Mouse (Mus musculus) induced T-regulatory cell, adult 2 months (primary cell): Measurements from ENCODE around the gene Sdhaf2.
A peak's percentile ranks its signal among the peaks of the same experiment; 100 is the strongest.

Source experiments
- DNase-seq: peaks from one replicate; pipeline ENCODE4 v3.0.0-alpha.2; 2012; ENCODE audit warnings: low read depth

Sdhaf2 gene

GRCm38 (mm10) chr19:10525910-10526309 is at the start of gene Sdhaf2:
TSS of gene Sdhaf2 (minus strand) at chr19:10526142.
- peak; percentile 86 for DNase-seq

- no peak for DNase-seq
Observed at GRCm38 (mm10) chr19:10569627-10570026, 43.7 kb upstream of the Sdhaf2 start.

GRCm38 (mm10) chr19:10565217-10565616 is 39.3 kb upstream of the Sdhaf2 start:
- DNase-seq, result no peak

DNA sequence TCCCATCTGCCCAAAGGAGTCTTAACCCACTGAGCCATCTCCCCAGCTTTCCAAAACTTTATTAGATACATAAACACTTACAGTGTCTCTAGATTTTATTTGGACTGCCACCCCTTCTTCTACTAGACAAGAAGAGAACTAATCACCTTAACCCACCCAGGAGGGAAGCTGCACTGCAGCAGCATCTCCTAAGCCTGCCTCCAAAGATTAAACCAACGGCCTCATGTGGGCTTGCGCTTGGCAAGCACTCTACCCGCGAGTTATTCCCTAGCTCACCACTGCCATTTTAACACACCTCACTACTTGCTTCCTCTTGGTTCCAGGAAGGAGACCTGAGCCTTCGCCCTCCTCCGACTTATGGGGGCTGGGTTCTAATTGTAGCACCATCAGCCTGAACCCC is 38.3 kb upstream of the Sdhaf2 start:
- DNase-seq, result no peak

DNA sequence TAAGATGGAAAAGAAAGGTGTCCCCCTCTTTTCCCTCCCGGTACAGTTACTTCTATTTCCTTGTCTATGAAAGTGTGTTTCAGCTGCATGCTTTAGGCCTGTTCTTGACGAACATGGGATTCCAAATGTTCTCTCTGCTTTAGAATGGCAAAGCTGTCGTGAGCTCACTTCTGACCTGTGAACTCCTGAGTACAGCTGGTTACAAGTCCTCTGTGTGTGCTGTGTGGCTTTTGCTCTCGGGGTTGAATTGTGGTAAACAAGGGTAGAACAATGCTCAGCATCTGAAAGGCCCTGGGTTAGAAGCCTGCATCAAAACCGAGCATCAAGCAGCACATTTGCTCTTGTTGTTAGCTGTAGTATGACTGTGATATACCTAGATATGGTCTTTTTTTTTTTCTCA is 36.4 kb upstream of the Sdhaf2 start:
- DNase-seq, result no peak

GRCm38 (mm10) chr19:10561558-10562314 is 35.8 kb upstream of the Sdhaf2 start:
- no peak for DNase-seq

DNA sequence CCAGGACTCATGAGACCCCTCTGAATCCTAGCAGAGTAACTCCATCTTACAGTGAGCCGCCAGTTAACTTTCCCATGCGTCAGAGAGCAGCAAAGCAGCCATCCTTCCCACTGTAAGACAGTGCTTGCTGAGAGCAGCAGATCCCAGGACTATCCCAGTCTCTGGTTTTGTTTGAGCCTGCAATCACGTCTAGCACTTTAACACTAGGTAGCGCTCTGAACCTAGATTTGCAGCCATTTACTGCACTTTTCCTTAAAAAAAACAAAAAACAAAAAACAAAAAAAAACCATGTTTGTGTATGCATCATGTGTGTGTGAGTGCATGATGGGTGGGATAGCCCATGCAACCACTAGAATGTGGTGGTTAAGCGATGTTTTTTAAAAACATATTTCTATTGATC is 34.2 kb upstream of the Sdhaf2 start:
- DNase-seq, result no peak

DNA sequence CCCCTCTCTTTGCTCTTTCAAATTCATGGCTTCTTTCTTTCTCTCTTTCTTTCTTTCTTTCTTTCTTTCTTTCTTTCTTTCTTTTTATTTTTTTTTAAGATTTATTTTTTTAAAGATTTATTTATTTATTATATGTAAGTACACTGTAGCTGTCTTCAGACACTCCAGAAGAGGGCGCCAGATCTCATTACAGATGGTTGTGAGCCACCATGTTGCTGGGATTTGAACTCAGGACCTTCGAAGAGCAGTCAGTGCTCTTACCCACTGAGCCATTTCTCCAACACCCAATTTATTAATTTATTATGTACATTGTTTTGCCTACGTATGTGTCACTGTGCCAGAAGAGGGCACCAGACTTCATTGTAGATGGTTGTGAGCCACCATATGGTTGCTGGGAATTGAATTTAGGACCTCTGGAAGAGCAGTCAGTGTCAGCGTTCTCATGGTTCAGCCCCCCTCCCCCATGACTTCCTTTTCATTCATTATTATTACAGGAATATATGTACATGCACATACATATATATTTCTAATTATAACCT is 32.0 kb upstream of the Sdhaf2 start:
- peak; percentile 30 for DNase-seq

- no peak for DNase-seq
Observed at GRCm38 (mm10) chr19:10557430-10557829, 31.5 kb upstream of the Sdhaf2 start.

- DNase-seq, result peak; percentile 16
Observed at GRCm38 (mm10) chr19:10557001-10557400, 31.1 kb upstream of the Sdhaf2 start.

GRCm38 (mm10) chr19:10555624-10556510 is 29.9 kb upstream of the Sdhaf2 start, which contains the start of gene Tmem216:
TSS of gene Tmem216 (minus strand) at chr19:10556238.
- DNase-seq, result peak; percentile 86

DNA sequence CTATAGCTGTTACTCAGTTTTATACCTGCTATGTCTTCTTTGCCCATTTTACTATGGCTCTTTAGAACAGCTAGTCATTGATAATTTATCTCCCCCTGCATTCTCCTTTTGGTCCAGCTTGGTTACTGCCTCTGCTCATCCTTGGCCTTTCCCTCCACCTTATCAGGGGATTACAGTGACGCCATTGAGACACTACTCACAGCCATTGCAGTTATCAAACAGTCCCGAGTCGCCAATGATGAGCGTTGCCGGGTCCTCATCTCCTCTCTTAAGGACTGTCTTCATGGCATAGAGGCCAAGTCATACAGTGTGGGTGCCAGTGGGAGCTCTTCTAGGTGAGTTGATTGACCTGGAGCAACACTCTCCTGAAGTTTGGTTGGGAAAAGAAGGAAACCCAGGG is 13.5 kb upstream of the Sdhaf2 start:
- no peak for DNase-seq

DNA sequence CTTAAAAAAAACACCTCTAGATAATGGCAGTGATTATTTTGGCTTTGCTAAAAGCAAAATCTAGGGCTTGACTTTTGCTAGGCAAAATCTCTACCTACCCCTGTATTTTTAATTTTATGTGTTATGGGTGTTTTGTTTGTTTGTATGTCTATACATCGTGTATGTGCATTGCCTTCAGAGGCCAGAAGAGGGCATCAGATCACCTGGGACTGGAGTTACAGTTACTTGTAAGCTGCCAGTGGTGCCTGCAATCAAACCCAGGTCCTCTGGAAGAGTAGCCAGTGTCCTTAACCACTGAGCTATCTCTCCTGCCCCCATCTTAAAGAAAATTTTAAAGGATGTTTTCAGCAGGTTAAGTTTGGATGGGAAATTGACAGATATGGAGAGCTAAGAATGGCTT is 4.1 kb upstream of the Sdhaf2 start:
- DNase-seq, result peak; percentile 41

- peak; percentile 96 for DNase-seq
Observed at GRCm38 (mm10) chr19:10525106-10525901, 638 bp downstream of the Sdhaf2 start, which contains the start of gene Cpsf7. TSS of gene Cpsf7 (plus strand) at chr19:10525266.

DNA sequence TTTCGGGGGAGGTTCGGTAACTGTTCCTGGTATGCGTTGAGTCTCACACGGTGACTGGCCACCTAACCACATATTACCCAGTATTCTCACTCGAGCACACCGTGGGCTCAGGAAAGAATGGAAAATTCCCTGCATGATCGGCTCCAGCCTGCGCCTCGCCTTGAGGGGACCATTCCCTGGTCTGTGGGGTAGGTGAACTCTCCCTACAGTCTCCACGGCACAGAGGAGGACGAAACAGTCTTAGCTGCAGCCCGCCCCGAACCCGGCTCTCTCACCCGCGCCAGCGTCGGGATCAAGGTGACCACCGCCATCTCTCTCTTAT is 1.2 kb downstream of the Sdhaf2 start:
- no peak for DNase-seq

- DNase-seq, result peak; percentile 40
Observed at GRCm38 (mm10) chr19:10523483-10524080, 2.4 kb downstream of the Sdhaf2 start.

GRCm38 (mm10) chr19:10521926-10522325 is 4.0 kb downstream of the Sdhaf2 start:
- DNase-seq, result no peak

DNA sequence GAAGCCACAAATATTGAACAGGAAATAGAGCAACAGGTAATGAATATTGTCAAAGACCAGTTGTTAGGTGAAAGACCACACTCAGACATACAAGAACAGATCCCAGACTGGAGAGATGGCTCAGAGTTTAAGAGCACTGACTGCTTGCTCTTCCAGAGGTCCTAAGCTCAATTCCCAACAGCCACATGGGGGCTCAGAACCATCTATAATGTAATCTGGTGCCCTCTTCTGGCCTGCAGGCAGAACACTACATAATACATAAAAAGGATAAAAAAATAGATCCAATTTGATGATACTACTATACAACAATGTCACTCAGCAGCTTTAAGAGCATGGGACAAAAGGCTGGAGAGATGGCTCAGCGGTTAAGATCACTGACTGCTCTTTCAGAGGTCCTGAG is 5.6 kb downstream of the Sdhaf2 start:
- peak; percentile 57 for DNase-seq

- DNase-seq, result no peak
Observed at GRCm38 (mm10) chr19:10510759-10511330, 15.1 kb downstream of the Sdhaf2 start.

DNA sequence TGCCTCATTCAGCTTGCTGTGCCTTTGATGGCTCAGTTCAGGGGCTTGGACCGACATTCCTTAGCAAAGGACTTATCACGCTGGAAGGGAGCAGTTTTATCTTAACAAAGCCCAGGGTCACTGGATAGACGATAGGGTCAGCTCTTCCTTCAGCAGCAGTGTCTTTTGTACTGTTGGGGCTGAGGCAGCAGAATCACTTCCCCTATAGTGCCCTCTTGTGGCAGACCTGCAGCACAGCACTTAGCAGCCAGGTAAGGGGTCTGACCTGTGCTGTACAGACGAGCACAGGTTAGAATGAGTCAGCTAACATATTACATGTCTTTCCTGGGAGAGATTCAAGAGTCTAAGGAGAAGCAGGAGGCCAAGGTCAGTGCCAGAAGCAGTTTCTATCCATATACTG is 23.4 kb downstream of the Sdhaf2 start:
- peak; percentile 71 for DNase-seq

DNA sequence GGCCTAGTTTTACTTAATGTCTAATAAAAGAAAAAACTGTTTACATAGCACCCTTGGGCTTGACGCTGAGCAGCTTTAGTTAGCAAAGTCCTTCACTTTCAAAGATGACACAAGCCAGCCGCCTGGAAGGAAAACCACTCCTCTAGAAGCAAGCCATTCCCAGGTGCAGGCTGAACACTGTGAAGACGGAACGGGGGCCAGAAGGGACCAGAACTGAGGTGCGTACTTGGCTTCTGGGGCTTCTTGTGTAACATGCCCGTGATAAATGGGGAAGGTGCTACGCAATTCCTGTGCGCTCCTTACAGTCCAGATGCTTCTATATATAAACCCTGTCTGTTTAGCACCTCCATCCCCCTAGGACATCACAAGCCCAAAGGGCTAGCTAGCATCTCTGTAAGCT is 25.4 kb downstream of the Sdhaf2 start:
- no peak for DNase-seq
